Mouse (Mus musculus) bone marrow, adult 2 months (tissue): ENCODE results near the gene Umad1. TPM values are rescaled to one million over a fixed set of nuclear protein-coding genes. Genes with fewer than 3 reads are reported as not detected.

Source experiments
- H3K27ac ChIP-seq: fragments of 200-500 bp; 2 replicates; pipeline ENCODE4 v1.5.1; 2012; ENCODE audit warnings: low read depth, mild to moderate bottlenecking, control low read depth, inconsistent platforms, low read length; ENCODE audit not compliant: control insufficient read depth, poor library complexity, insufficient read depth
- H3K4me1 ChIP-seq: fragments of 200-500 bp; 2 replicates; pipeline ENCODE4 v1.6.1; 2011; ENCODE audit warnings: low read length; ENCODE audit not compliant: control insufficient read depth, insufficient read depth
- H3K4me3 ChIP-seq: fragments of 200-500 bp; replicated peaks from 2 replicates; pipeline ENCODE3; 2011; ENCODE audit warnings: mild to moderate bottlenecking, low read depth, low read length, control low read depth; ENCODE audit not compliant: control insufficient read depth
- CTCF ChIP-seq: fragments of 200-500 bp; IDR thresholded peaks from 2 replicates; pipeline ENCODE4 v1.5.1; 2011; ENCODE audit warnings: low read length, control low read depth; ENCODE audit not compliant: control insufficient read depth, insufficient read depth
- POLR2A ChIP-seq: fragments of 200-500 bp; IDR thresholded peaks from 2 replicates; pipeline ENCODE4 v1.6.1; 2011; ENCODE audit warnings: low read depth, mild to moderate bottlenecking, control low read depth, low read length, borderline replicate concordance; ENCODE audit not compliant: control insufficient read depth
- WGBS: fragments of 180-500 bp; shearing (Covaris S2); methylation state at CpG from one replicate; pipeline ENCODE4 v1.1.7; 2018; 5-methylcytosine and 5-hydroxymethylcytosine counted together
- polyA plus RNA-seq: library from polyadenylated mRNA; stranded (reverse); fragments of >200 nt; gene quantifications from 2 replicates; pipeline ENCODE4 v1.2.4, GENCODE M21; 2011; ENCODE audit warnings: low replicate concordance; ENCODE audit not compliant: missing spikeins, insufficient read depth, insufficient read length

Gene Umad1
- polyA plus RNA-seq, 1 experiment, result 8.5 TPM

GRCm38 (mm10) chr6:8377667-8378066 is 118.6 kb downstream of the Umad1 start:
- Histone ChIP-seq H3K4me1 (no peaks in the 10 kb centered on the region), H3K27ac (no peak overlapping the region), H3K4me3 (no peak overlapping the region)
- 69% methylated on average over 8 of the region's 8 CpGs for WGBS
- no peak for TF ChIP-seq POLR2A
- no peak for TF ChIP-seq CTCF

GRCm38 (mm10) chr6:8389307-8389706 is 130.2 kb downstream of the Umad1 start:
- no peak overlapping the region for H3K4me3 ChIP-seq
- no peaks in the 10 kb centered on the region for H3K4me1 ChIP-seq
- no peak overlapping the region for H3K27ac ChIP-seq
- 79% methylated on average over 2 of the region's 2 CpGs for WGBS
- TF ChIP-seq POLR2A (no peak), CTCF (no peak)

GRCm38 (mm10) chr6:8390296-8390695 is 131.2 kb downstream of the Umad1 start:
- H3K4me3 ChIP-seq, result no peak overlapping the region
- WGBS, result 82% methylated on average over 6 of the region's 6 CpGs
- TF ChIP-seq CTCF, result no peak
- no peak for TF ChIP-seq POLR2A
- H3K4me1 ChIP-seq, result no peaks in the 10 kb centered on the region
- no peak overlapping the region for H3K27ac ChIP-seq

- TF ChIP-seq POLR2A, result no peak
- TF ChIP-seq CTCF, result no peak
- WGBS, result 80% methylated on average over 2 of the region's 2 CpGs
- no peak overlapping the region for H3K4me3 ChIP-seq
- no peak overlapping the region for H3K27ac ChIP-seq
- no peaks in the 10 kb centered on the region for H3K4me1 ChIP-seq
Observed at GRCm38 (mm10) chr6:8390935-8391334, 131.8 kb downstream of the Umad1 start.

- TF ChIP-seq POLR2A (no peak), CTCF (no peak)
- 66% methylated on average over 4 of the region's 4 CpGs for WGBS
- H3K27ac ChIP-seq, result no peak overlapping the region
Observed at GRCm38 (mm10) chr6:8393029-8393428, 133.9 kb downstream of the Umad1 start.

GRCm38 (mm10) chr6:8394044-8394443 is 135.0 kb downstream of the Umad1 start:
- no peak overlapping the region for H3K4me3 ChIP-seq
- no peak overlapping the region for H3K27ac ChIP-seq
- TF ChIP-seq CTCF (no peak), POLR2A (no peak)
- H3K4me1 ChIP-seq, result no peaks in the 10 kb centered on the region

More at GRCm38 (mm10) chr6:8393029-8393428, 133.9 kb downstream of the Umad1 start:
- Histone ChIP-seq H3K4me1 (no peaks in the 10 kb centered on the region), H3K4me3 (no peak overlapping the region)

- 76% methylated on average over 4 of the region's 4 CpGs for WGBS
Observed at GRCm38 (mm10) chr6:8395061-8395460, 136.0 kb downstream of the Umad1 start.

GRCm38 (mm10) chr6:8397252-8397651 is 138.2 kb downstream of the Umad1 start:
- no peak overlapping the region for H3K4me3 ChIP-seq
- no peak for TF ChIP-seq CTCF
- TF ChIP-seq POLR2A, result no peak
- H3K27ac ChIP-seq, result no peak overlapping the region
- 88% methylated on average over 7 of the region's 7 CpGs for WGBS
- H3K4me1 ChIP-seq, result no peaks in the 10 kb centered on the region

More at GRCm38 (mm10) chr6:8395061-8395460, 136.0 kb downstream of the Umad1 start:
- Histone ChIP-seq H3K27ac (no peak overlapping the region), H3K4me3 (no peak overlapping the region), H3K4me1 (no peaks in the 10 kb centered on the region)
- TF ChIP-seq CTCF (no peak), POLR2A (no peak)

- TF ChIP-seq CTCF, result no peak
- TF ChIP-seq POLR2A, result no peak
- 82% methylated on average over 1 of the region's 1 CpGs for WGBS
- no peak overlapping the region for H3K27ac ChIP-seq
- H3K4me1 ChIP-seq, result no peaks in the 10 kb centered on the region
- no peak overlapping the region for H3K4me3 ChIP-seq
Observed at GRCm38 (mm10) chr6:8399710-8400109, 140.6 kb downstream of the Umad1 start.
